Mouse (Mus musculus) heart, embryonic 11.5 days (tissue): ENCODE measurements around the gene Nfatc2. TPM values are rescaled to one million over a fixed set of nuclear protein-coding genes. Genes with fewer than 3 reads are reported as not detected.
A peak's percentile ranks its signal among the peaks of the same experiment; 100 is the strongest.

Experiments
- ATAC-seq: fragments of 200-750 bp; cut with Nextera tagmentation; replicated peaks from 2 replicates; pipeline ENCODE4 v1.8.0; 2017; ENCODE audit warnings: moderate library complexity; ENCODE audit not compliant: insufficient number of reproducible peaks, low FRiP score, low TSS enrichment
- H3K27ac ChIP-seq: fragments of 300-500 bp; sonication (generic); 2 replicates; pipeline ENCODE4 v1.5.1; 2014; ENCODE audit warnings: mild to moderate bottlenecking, low read depth, low read length
- H3K27me3 ChIP-seq: fragments of 300-500 bp; sonication (generic); 2 replicates; pipeline ENCODE4 v1.6.1; 2014; ENCODE audit warnings: mild to moderate bottlenecking, low read length, mixed read lengths; ENCODE audit not compliant: control insufficient read depth, insufficient read depth
- H3K36me3 ChIP-seq: fragments of 300-500 bp; sonication (generic); 2 replicates; pipeline ENCODE4 v1.6.1; 2014; ENCODE audit warnings: mild to moderate bottlenecking, low read length, moderate library complexity, mixed read lengths; ENCODE audit not compliant: control insufficient read depth, insufficient read depth
- H3K4me1 ChIP-seq: fragments of 300-500 bp; sonication (generic); 2 replicates; pipeline ENCODE4 v1.6.1; 2014; ENCODE audit warnings: low read length; ENCODE audit not compliant: control insufficient read depth, insufficient read depth
- H3K4me2 ChIP-seq: fragments of 300-500 bp; sonication (generic); 2 replicates; pipeline ENCODE4 v1.6.1; 2014; ENCODE audit warnings: mild to moderate bottlenecking, moderate library complexity
- H3K4me3 ChIP-seq: fragments of 300-500 bp; sonication (generic); 2 replicates; pipeline ENCODE4 v1.5.1; 2014; ENCODE audit warnings: low read depth, low read length
- H3K9ac ChIP-seq: fragments of 300-500 bp; sonication (generic); 2 replicates; pipeline ENCODE4 v1.6.1; 2014; ENCODE audit warnings: mild to moderate bottlenecking, low read depth, low read length, moderate library complexity
- H3K9me3 ChIP-seq: fragments of 300-500 bp; sonication (generic); replicated peaks from 2 replicates; pipeline ENCODE4 v1.6.1; 2016; ENCODE audit warnings: low read length; ENCODE audit not compliant: control insufficient read depth
- whole genome bisulfite sequencing: fragments of 180-500 bp; shearing (Covaris S2); extraction: QIAGEN DNeasy Blood & Tissue Kit; methylation state at CpG from one replicate; pipeline ENCODE4 v1.1.7; 2014; ENCODE audit not compliant: insufficient replicate concordance; 5-methylcytosine and 5-hydroxymethylcytosine counted together
- polyA plus RNA-seq: library from polyadenylated mRNA; unstranded; fragments of >200 nt; fragmentation: Nextera tagmentation; extraction: Ambion mirVana; gene quantifications from 2 replicates; pipeline ENCODE4 v1.2.1, GENCODE M21; 2014

Gene Nfatc2
- 4.2 and 4.6 TPM in 2 replicates for polyA plus RNA-seq

DNA sequence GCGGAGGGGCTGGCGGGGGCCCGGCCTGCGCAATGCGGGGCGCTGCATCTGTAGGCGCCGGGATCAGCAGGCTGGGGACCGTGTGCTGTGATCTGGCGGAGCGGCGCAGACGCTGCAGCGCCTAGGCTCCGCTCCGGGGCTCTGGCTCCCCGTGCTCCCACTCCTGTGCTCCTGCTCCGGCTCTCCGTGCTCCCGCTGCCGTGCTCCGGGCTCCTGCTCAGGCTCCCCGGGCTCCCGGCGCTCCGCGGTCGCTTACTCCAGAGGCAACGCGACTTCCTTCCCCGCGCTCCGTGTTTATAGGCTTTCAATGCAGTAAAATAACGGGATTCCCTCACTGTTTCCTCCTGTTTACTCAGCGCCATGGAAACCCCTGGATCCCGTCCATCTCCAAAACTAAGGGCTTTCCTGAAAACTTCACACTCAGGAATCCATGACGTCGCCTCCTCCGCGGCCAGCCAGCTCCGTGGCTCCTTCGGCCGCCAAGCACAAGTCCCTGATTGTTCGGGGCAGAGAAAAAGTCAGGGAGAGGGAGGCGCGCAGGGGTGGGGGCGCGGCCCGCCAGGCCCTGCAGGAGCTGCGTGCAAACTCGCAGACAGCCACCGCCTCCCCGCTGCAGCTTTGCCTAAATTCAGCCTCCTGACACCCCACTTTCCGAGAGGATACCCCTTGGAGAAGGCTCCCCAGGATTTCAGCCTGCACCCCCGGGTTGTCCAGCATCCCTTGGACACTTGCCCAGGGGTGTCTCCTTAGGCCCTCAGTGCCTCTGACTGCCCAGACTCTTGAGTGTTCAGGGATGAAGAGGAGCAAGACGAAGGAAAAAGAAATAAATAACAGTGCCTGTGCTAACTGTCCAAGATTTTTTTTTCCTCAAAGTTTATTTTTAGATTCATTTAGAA, at the start of gene Nfatc2:
Gene Nfatc2, minus strand, starts transcription at position 167 of the 896 bp plus-strand sequence.
- H3K27ac ChIP-seq = no peak within 1 kb of the TSS
- peak within 1 kb of the TSS; percentile 40 for H3K9ac ChIP-seq
- peak within 1 kb of the TSS; percentile 53 for H3K4me3 ChIP-seq
- H3K4me2 ChIP-seq = peak within 1 kb of the TSS; percentile 86
- no peaks in the 10 kb centered on the region for H3K9me3 ChIP-seq
- WGBS = 1% methylated on average over 43 of the region's 56 CpGs
- ATAC-seq = peak; percentile 29
- H3K27me3 ChIP-seq = peaks cover 49% of the 10 kb centered on the region
- no peaks in the 10 kb centered on the region for H3K36me3 ChIP-seq
- H3K4me1 ChIP-seq = peaks cover 26% of the 10 kb centered on the region

DNA sequence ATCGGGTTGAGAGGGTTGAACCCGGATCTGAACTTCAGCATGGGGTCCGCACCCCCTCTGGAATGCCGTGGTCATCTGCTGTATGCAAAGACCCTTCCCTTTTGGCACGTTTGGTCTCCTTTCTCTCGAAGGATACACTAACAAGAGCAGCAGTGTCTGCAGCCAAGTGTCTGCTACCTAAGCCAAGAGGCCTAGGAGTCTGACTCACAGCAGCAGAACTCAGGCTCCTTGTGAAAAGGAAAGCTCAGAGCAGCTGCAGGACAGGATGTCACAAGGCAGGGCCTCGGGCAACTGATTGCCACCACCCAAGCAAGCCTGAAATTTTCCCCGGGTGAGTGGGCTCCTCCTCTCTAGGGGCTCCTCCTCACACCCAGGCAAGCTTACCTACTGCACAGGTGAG, 46.7 kb upstream of the Nfatc2 start:
- Histone ChIP-seq H3K27ac (no peak overlapping the region), H3K9me3 (no peaks in the 10 kb centered on the region), H3K36me3 (0 out of 2 replicates have a peak, but pooled peaks cover 4% of the 10 kb centered on the region), H3K4me2 (no peak overlapping the region), H3K4me3 (no peak overlapping the region), H3K9ac (peak overlapping the region; percentile 39; the same call in 1 of the 2 replicates), H3K27me3 (peaks cover 33% of the 10 kb centered on the region), H3K4me1 (no peaks in the 10 kb centered on the region)
- ATAC-seq = no peak
- WGBS = 54% methylated on average over 8 of the region's 8 CpGs

DNA sequence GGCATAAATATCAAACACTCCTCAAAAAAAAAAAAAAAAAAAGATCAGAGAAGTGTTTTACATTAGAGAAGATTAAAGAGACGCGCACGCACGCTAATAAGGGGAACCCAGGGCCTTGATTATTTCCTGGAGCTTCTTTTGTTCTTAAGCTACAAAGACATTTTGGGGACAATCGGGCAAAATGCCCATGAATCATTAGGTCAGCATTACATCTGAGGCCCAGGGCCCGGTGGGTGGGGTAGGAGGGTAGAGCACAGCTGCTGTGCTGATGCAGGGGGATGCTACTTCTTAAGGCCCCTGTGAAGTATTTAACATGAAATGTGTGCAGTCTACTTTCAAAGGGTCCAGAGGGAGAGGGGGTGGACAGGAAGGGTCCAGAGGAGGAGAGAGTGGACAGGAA, 43.4 kb upstream of the Nfatc2 start:
- no peaks in the 10 kb centered on the region for H3K4me1 ChIP-seq
- no peak for ATAC-seq
- no peak overlapping the region for H3K27ac ChIP-seq
- H3K36me3 ChIP-seq = 0 out of 2 replicates have a peak, but pooled peaks cover 4% of the 10 kb centered on the region
- H3K4me3 ChIP-seq = no peak overlapping the region
- H3K9ac ChIP-seq = no peak overlapping the region
- peaks cover 54% of the 10 kb centered on the region for H3K27me3 ChIP-seq
- 89% methylated on average over 6 of the region's 6 CpGs for WGBS
- no peaks in the 10 kb centered on the region for H3K9me3 ChIP-seq
- H3K4me2 ChIP-seq = no peak overlapping the region

DNA sequence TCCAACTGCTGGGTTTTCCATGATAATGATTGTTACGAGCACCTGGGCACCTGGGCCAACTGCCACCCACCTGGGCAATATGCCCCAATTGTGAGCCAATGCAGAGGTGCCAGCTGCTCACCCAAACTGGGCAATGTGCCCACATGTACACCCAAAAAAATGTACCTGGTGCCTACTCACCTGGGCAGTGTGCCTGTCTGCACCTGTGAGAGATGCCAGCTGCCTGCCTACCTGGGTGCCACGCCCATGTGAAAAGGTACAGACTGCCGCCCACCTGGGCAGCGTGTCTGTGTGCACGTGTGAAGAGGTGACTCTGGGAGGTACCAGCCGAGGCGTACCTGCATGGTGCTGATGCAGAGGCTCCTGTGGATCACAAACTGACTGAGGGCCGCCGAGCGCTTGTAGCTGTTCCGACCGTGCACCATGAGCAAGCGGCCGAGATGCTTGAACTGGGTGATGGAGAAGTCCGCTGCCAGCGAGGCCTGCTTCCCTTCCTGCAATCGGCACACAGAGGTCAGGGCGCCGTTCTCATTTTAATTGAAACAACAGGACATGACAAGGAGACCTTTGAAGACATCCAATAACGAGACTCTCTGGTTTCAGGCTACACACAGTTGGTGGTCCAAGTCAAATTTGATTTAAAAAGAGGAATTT, 42.2 kb upstream of the Nfatc2 start:
- WGBS = 87% methylated on average over 20 of the region's 20 CpGs
- H3K27me3 ChIP-seq = peaks cover 59% of the 10 kb centered on the region
- no peak overlapping the region for H3K9ac ChIP-seq

DNA sequence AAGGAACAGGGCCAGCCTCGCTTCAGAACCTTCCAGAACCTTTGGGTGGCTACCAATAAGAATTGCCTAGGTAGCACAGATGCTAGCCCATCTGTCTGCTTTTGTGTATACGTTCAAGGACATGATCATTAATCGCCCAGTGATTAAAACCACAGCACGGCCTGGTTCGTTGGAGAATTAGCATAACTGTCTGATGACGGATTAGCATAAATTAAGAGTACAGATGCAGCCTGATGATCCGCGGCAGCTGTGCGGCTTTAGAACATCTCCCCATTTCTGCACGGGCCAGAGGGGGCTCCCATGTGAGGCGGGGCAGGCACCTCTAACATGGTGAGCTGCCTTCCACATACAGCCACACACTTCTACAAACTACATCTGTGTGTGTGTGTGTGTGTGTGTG, 40.7 kb upstream of the Nfatc2 start:
- no peaks in the 10 kb centered on the region for H3K9me3 ChIP-seq
- no peak overlapping the region for H3K9ac ChIP-seq
- H3K4me3 ChIP-seq = no peak overlapping the region
- no peaks in the 10 kb centered on the region for H3K4me1 ChIP-seq
- no peaks in the 10 kb centered on the region for H3K36me3 ChIP-seq
- H3K27ac ChIP-seq = no peak overlapping the region
- no peak for ATAC-seq
- no peak overlapping the region for H3K4me2 ChIP-seq
- 85% methylated on average over 11 of the region's 11 CpGs for WGBS
- peaks cover 58% of the 10 kb centered on the region for H3K27me3 ChIP-seq

More for the DNA sequence above, 42.2 kb upstream of the Nfatc2 start:
- no peak overlapping the region for H3K4me3 ChIP-seq
- no peaks in the 10 kb centered on the region for H3K9me3 ChIP-seq
- no peaks in the 10 kb centered on the region for H3K4me1 ChIP-seq
- ATAC-seq = no peak
- H3K27ac ChIP-seq = no peak overlapping the region
- 0 out of 2 replicates have a peak, but pooled peaks cover 1% of the 10 kb centered on the region for H3K36me3 ChIP-seq
- H3K4me2 ChIP-seq = no peak overlapping the region

DNA sequence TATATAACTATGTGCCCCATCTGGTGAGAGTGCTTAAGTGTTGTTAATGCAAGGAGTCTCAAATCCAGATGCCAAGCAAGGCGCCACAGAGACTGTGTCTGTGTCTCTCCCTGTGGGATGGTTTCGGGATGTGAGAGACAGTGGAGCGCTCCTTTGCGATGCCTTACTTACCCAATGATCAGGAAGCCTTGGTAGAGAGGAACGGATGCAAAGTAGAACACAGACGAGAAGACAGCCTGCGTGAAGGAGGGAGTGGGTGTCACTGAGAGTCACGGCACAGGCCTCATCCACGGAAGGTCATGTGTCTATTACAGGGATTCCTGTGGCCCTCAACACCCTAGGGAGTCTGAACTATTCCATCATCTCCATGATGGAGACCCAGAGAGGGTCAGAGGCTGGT, 39.0 kb upstream of the Nfatc2 start:
- WGBS = 89% methylated on average over 9 of the region's 9 CpGs
- Histone ChIP-seq H3K27me3 (peaks cover 70% of the 10 kb centered on the region), H3K9me3 (no peaks in the 10 kb centered on the region)

DNA sequence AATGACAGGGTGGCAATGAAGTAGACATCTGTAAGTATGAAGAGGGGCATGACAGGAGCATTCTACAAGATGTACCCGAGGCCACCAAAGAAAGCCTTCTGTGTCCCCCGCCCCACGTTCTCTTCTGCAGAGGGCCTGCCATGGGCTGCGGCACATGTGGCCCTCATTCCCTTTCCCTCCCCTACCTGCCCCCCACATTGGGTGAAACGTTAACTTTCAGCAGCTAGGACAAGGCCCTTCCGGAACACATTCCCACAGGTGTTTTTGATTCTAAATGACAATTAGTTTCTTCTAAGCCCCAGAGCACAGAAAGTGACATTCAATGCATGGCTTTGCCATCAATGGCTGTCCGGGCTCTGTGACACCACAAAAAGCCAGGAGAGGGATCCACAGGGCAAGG, 33.4 kb upstream of the Nfatc2 start:
- Histone ChIP-seq H3K4me3 (no peak overlapping the region), H3K27ac (no peak overlapping the region), H3K9me3 (no peaks in the 10 kb centered on the region), H3K27me3 (peaks cover 63% of the 10 kb centered on the region), H3K4me1 (peaks cover 27% of the 10 kb centered on the region), H3K9ac (no peak overlapping the region), H3K4me2 (no peak overlapping the region), H3K36me3 (no peaks in the 10 kb centered on the region)
- ATAC-seq = no peak
- 50% methylated on average over 7 of the region's 7 CpGs for WGBS

More for the DNA sequence above, 39.0 kb upstream of the Nfatc2 start:
- Histone ChIP-seq H3K36me3 (no peaks in the 10 kb centered on the region), H3K9ac (no peak overlapping the region), H3K4me3 (no peak overlapping the region), H3K4me2 (no peak overlapping the region), H3K4me1 (peaks cover 3% of the 10 kb centered on the region; the same call in 1 of the 2 replicates), H3K27ac (no peak overlapping the region)
- ATAC-seq = no peak

DNA sequence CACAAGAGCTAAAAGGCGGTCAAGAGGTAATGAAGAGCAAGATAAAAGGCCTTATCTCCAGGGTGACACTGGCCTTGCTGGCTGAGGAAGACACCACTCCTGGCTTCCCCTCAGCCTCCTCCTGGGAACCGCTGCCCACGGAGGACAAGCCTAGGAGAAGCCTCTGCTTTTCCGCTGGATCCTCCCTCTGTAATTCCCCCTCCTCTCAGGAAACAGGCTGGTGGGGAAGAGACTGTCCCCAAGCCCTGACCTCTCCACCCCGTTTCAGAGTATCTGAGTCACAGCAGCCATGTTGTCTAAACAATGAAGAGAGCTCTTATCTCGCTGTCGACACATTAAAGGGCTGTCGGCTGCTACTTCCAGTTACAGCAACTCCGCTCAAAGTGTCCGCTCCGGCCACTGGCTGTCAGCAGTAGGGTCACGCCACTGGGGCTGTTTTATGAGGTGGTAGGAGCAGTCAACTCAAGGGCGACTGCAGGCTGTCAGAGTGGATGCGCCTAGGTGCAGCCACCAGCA, 31.9 kb upstream of the Nfatc2 start:
- ATAC-seq = peak; percentile 74
- H3K27me3 ChIP-seq = peaks cover 56% of the 10 kb centered on the region
- 2% methylated on average over 14 of the region's 14 CpGs for WGBS
- peak overlapping the region; percentile 5; the same call in 1 of the 2 replicates for H3K4me3 ChIP-seq
- peak overlapping the region; percentile 49; the same call in 1 of the 2 replicates for H3K9ac ChIP-seq
- peak overlapping the region; percentile 56 for H3K4me2 ChIP-seq
- peak overlapping the region; percentile 80 for H3K27ac ChIP-seq
- H3K4me1 ChIP-seq = peaks cover 27% of the 10 kb centered on the region
- H3K36me3 ChIP-seq = no peaks in the 10 kb centered on the region
- no peaks in the 10 kb centered on the region for H3K9me3 ChIP-seq
